Comparison of ENCODE assay signal across 8 mouse cellular contexts in genomic region chr19:57745579-57745978, GRCm38 (mm10).
DNase-seq lines count a peak whose midpoint lies in the region; ATAC-seq and TF ChIP-seq lines count a peak whose summit lies in the region.

No protein-coding gene starts in this region.

- peak; percentile 59 for DNase-seq in hindbrain, embryonic 11.5 days (ENCODE audit: low spot score)
- no peak for DNase-seq in ES-E14 (ENCODE audit: low read depth, low spot score)
- peak; percentile 34 for DNase-seq in brain, embryonic 18.5 days (ENCODE audit: low read depth, low spot score)
- DNase-seq in kidney, postnatal 4 days: peak; percentile 49 to 60
- DNase-seq in mesoderm, embryonic 11.5 days (ENCODE audit: low read depth, low spot score): peak; percentile 56
- DNase-seq in T-cell, adult 2 months (ENCODE audit: low spot score): no peak
- DNase-seq in spleen, postnatal 10 days (ENCODE audit: low spot score in 2 of 2): no peak

- in situ Hi-C loops in ES-E14 (cut with MboI; ENCODE audit: low sequenced_read_pairs in 2 of 2, unreplicated experiment in 2 of 2): no loop called here

- 72% methylated on average over 9 of the region's 9 CpGs for WGBS in hindbrain, embryonic 11.5 days
- 57% methylated on average over 9 of the region's 9 CpGs for WGBS in hindbrain, embryonic 16.5 days

- no peaks in the 10 kb centered on the region for H3K36me3 ChIP-seq in hindbrain, embryonic 11.5 days (ENCODE audit: control insufficient read depth, insufficient read depth, low read length)
- H3K36me3 ChIP-seq in hindbrain, embryonic 16.5 days (ENCODE audit: control insufficient read depth, insufficient read depth, low read length): no peaks in the 10 kb centered on the region; the same call in 1 of the 2 replicates
- no peaks in the 10 kb centered on the region for H3K36me3 ChIP-seq in ES-E14 (ENCODE audit: control insufficient read depth, insufficient read depth, low read length, poor library complexity, severe bottlenecking)

- H3K27me3 ChIP-seq in hindbrain, embryonic 11.5 days (ENCODE audit: control insufficient read depth, insufficient read depth, low read length): no peaks in the 10 kb centered on the region
- no peaks in the 10 kb centered on the region for H3K27me3 ChIP-seq in hindbrain, embryonic 16.5 days (replicated peaks; ENCODE audit: control insufficient read depth, insufficient read depth, low read length)

- H3K9ac ChIP-seq in hindbrain, embryonic 11.5 days (ENCODE audit: low read depth, low read length): no peak overlapping the region
- no peak overlapping the region for H3K9ac ChIP-seq in hindbrain, embryonic 16.5 days (ENCODE audit: low read depth, low read length)
- no peak overlapping the region for H3K9ac ChIP-seq in ES-E14 (ENCODE audit: insufficient read depth, low read depth, low read length, poor library complexity, severe bottlenecking)

- H3K27ac ChIP-seq in hindbrain, embryonic 11.5 days (ENCODE audit: low read depth, low read length): no peak overlapping the region
- no peak overlapping the region for H3K27ac ChIP-seq in hindbrain, embryonic 16.5 days (ENCODE audit: low read depth, low read length)
- no peak overlapping the region for H3K27ac ChIP-seq in ES-E14 (ENCODE audit: insufficient read depth, low read depth, low read length, poor library complexity, severe bottlenecking)

- ATAC-seq in hindbrain, embryonic 11.5 days (ENCODE audit: low FRiP score): no peak
- no peak for ATAC-seq in hindbrain, embryonic 16.5 days

- H3K4me3 ChIP-seq in hindbrain, embryonic 11.5 days (ENCODE audit: low read depth, low read length): no peak overlapping the region
- no peak overlapping the region for H3K4me3 ChIP-seq in hindbrain, embryonic 16.5 days (ENCODE audit: low read length)
- no peak overlapping the region for H3K4me3 ChIP-seq in ES-E14 (ENCODE audit: insufficient read depth in 1 of 2, low read depth in 1 of 2, low read length in 2 of 2, poor library complexity in 1 of 2, severe bottlenecking in 1 of 2)

- H3K9me3 ChIP-seq in hindbrain, embryonic 11.5 days (ENCODE audit: control insufficient read depth, low read length): no peaks in the 10 kb centered on the region
- H3K9me3 ChIP-seq in hindbrain, embryonic 16.5 days (ENCODE audit: control insufficient read depth, low read length): peaks cover 2% of the 10 kb centered on the region; the same call in 1 of the 2 replicates
- H3K9me3 ChIP-seq in ES-E14 (ENCODE audit: control insufficient read depth, insufficient read depth, low read depth, low read length): no peaks in the 10 kb centered on the region

- H3K4me1 ChIP-seq in hindbrain, embryonic 11.5 days (replicated peaks; ENCODE audit: control insufficient read depth, insufficient read depth, low read length): no peaks in the 10 kb centered on the region
- no peaks in the 10 kb centered on the region for H3K4me1 ChIP-seq in hindbrain, embryonic 16.5 days (ENCODE audit: control insufficient read depth, insufficient read depth, low read depth, low read length)
- no peaks in the 10 kb centered on the region for H3K4me1 ChIP-seq in ES-E14 (ENCODE audit: control insufficient read depth in 2 of 2, insufficient read depth in 2 of 2, low read length in 2 of 2, poor library complexity in 1 of 2)

- no peak overlapping the region for H3K4me2 ChIP-seq in hindbrain, embryonic 11.5 days (replicated peaks; ENCODE audit: low read depth, low read length)
- H3K4me2 ChIP-seq in hindbrain, embryonic 16.5 days (ENCODE audit: low read length): no peak overlapping the region

TF ChIP-seq in ES-E14, 5 proteins besides CTCF, POLR2A, EP300 and RAD21:
- TF ChIP-seq MAFK (IDR thresholded peaks at IDR 0.05; ENCODE audit: insufficient read depth, low read depth, low read length): no peak
- no peak for TF ChIP-seq ZNF384 (IDR thresholded peaks at IDR 0.05; ENCODE audit: low read depth, low read length)
- peak; percentile 15; the same call in 1 of the 2 replicates for TF ChIP-seq ZC3H11A (IDR thresholded peaks at IDR 0.05; ENCODE audit: borderline replicate concordance, low read depth, low read length)
- no peak for TF ChIP-seq HCFC1 (IDR thresholded peaks at IDR 0.05; ENCODE audit: borderline replicate concordance, insufficient read depth, low read length)
- no peak for TF ChIP-seq CHD2 (IDR thresholded peaks at IDR 0.05; ENCODE audit: low read depth, low read length)

Comparison
In these comparisons a context has a peak if more than half of its experiments do, and no peak if none do; other contexts are left out.
1. DNase-seq: peak in hindbrain, embryonic 11.5 days (single experiment), brain, embryonic 18.5 days (single experiment), kidney, postnatal 4 days (2 of 2) and mesoderm, embryonic 11.5 days (single experiment); none in ES-E14 (single experiment), T-cell, adult 2 months (single experiment) and spleen, postnatal 10 days (0 of 2).